Mouse (Mus musculus) left cerebral cortex, adult 8-10 months (tissue): ENCODE measurements around the gene Trim16. TPM values are rescaled to one million over a fixed set of nuclear protein-coding genes. Genes with fewer than 3 reads are reported as not detected.

Experiments
- DNase-seq, 2 experiments: peaks; one replicate each; pipeline ENCODE4 v3.0.0; 2022; ENCODE audit warnings: low spot score in 2 of 2
- total RNA-seq, 4 experiments: library from RNA; stranded (reverse); gene quantifications; 2 replicates each; pipeline ENCODE4 v1.2.4; 2022

The Trim16 gene
- 1 to 10 TPM; 1.4 to 1.7 (median 1.5) TPM for total RNA-seq

DNA sequence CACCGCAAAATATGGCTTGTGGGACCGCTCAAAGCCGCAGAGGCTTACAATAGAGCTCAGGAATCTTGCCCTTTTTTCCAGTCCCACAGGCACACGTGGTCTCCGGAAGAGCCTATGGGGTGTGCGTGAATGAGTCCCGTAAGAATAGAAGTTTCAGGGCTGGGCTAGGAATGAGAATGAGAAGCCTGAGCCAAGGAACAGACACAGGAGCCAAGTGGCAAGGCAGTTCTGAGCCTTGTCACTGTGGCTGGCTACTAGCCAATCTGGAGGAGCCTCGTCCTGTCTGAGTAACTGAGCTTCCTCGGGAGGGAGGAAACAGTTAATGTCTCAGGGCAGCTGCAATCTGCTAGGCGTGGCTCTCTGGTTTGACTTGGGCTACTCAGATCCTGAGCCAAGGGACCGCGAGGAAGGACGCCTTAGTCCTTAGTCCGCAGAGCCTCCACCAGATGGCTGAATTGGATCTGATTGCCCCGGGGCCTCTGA, at the start of gene Trim16:
Gene Trim16, plus strand, starts transcription at position 173 of the 483 bp plus-strand sequence.
- peak; percentile 10 to 16 for DNase-seq

DNA sequence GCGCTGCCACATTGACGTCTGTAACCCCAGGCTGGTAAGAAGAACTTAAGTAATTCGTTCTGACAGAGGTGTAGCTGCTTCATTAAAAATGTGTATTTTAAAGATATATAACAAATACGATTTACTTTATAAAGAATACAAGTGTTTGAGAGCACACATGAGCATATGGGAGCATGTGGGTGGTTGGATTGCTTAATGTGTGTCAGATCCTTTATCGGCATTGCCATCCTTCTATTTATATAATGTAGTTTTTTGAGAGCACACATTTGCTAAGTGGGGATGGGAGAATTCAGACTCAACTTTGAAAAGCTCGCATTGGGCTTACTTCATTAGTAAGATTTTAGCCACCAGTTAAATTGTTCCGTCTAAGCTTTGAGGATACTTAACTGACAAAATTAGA, 43.5 kb upstream of the Trim16 start:
- DNase-seq = no peak

- peak; percentile 74 to 93 for DNase-seq
Measured at GRCm38 (mm10) chr11:62788935-62789616, 31.0 kb upstream of the Trim16 start, which contains the start of gene Zfp286. Zfp286 (minus strand) TSS chr11:62789462.

- DNase-seq = no peak
Measured at GRCm38 (mm10) chr11:62789617-62789936, 30.5 kb upstream of the Trim16 start.

GRCm38 (mm10) chr11:62804119-62804518, 15.9 kb upstream of the Trim16 start:
- no peak for DNase-seq

DNA sequence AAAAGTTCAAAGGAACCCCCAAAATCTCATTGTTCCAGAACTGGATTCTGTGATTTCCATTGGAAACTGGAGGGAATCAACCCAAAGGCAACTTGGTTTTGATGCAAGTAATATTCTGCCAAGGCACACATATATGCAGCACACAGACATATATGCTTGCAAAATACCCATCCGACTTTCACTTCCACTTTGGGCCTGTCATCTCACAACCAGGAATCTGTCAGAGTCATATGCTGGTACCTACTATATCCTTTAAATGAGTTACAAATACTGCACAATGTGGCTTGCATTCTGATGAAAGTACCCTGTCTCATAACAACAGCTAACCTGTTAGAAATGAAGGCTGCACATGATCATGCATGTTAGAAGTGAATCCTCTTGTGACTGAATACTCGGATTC, 12.1 kb upstream of the Trim16 start:
- no peak for DNase-seq

GRCm38 (mm10) chr11:62809201-62809600, 10.8 kb upstream of the Trim16 start:
- DNase-seq = no peak

- no peak for DNase-seq
Measured at GRCm38 (mm10) chr11:62812268-62812667, 7.8 kb upstream of the Trim16 start.

GRCm38 (mm10) chr11:62813497-62813896, 6.5 kb upstream of the Trim16 start:
- no peak for DNase-seq

DNA sequence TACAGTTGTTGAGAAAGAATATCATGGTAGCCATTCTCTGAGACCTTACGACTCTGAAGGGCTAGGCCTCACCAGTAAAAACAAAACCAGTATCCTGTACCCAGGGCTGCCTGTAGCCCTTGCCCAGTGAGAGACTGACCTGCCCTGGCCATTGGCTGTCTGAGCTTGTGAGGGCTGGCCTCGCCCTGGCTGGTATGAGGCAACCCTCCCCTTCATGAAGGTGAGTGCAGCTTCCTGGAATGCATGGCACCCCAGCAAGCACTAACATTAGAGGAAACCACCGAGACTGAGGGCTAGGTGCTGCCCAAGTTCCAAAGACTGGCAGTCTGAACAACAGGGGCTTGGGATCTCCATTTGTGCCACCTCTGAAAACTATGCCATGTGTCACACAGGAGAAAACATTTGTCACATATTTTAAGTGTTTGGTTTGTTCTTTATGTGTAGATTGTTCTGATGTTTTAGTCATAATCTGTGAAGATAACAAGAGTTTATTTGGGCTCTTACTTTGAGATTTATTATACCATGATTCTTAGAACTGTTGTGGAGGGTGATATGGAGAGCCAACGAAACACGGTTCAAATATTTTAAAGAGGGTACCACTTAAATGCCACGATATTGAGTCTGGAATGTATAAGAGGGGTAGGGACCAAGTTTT, 5.9 kb upstream of the Trim16 start:
- no peak for DNase-seq

- DNase-seq = no peak
Measured at GRCm38 (mm10) chr11:62814625-62815024, 5.4 kb upstream of the Trim16 start.

DNA sequence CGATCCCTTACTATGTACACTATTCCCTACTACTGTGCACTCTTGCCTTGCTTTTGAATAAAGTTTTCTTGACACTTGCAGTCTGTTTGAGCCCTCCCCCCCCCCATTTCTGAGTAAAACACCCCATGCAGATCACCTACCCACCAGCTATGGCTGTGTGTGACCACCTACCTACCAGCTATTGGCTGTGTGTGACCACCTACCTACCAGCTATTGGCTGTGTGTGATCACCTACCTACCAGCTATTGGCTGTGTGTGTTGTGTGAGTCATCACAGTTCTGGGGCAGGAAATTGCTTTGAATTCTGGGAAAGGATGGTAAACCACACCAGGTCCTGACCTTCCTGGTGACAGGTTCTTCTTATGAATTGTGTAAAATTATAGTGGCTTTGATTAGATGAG, 4.6 kb upstream of the Trim16 start:
- no peak for DNase-seq

GRCm38 (mm10) chr11:62816591-62816990, 3.4 kb upstream of the Trim16 start:
- no peak for DNase-seq

DNA sequence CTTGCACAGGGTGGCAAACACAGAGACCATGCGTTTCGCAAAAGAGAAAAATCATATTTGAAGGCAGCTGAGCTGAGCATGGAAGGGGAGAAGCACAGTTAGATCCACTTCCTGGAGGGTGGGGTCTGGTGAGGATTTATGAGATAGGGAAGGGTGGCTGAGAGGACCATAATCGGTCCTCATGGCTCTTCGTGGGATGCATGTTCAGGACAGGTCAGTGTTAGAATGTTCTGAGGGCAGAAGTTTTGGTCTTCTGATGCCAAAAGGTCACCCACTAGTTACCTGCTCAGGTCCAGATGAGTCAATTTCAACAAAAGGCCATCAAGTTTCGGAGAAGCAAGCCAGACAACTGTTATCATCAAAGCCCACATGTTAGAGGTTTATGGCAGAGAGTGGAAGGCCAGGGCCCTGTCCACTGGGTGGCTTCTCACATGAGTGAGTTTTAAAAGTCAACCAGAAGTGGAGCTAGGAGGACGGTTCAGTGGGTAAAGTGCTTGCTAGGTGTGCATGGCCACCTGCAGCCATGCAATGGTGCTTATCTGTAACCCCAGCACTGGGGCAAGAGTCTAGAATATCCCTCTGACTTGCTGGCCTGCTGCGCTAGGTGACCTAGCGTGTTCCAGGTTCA, 858 bp upstream of the Trim16 start:
- DNase-seq = no peak

DNA sequence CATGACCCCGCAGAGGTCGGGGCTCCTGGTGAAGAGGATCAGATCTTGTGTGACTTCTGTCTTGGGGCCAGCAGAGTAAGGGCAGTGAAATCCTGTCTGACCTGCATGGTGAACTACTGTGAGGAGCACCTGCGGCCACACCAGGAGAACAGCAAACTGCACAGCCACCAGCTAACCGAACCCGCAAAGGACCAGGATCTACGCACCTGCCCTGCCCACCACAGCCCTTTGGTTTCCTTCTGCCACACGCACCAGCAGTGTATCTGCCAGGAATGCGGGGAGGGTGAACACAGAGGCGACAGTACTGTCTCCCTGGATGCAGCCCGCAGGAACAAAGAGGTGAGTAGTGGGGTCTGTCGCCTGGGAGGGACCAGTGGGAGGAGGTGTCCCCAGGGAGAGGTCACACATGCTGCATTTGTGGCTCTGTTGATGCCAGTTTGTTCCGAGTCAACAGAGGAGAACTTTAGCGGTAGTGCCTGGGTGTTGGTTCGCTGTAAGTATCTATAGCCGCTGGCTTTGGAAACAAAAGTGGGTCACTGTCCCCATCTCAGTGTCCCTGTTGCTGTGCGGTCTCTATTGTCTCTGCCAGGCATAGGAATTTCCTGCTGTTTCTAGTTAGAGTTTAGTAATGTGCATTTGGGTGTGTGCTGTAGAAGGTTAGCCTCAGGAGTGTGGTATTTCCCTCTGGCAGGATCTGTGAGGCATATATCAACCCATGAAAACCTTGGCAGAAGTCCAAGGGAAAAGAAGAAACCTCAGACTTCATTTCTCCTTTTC, 818 bp downstream of the Trim16 start:
- DNase-seq = peak in 1 of 2 experiments; percentile 4

DNA sequence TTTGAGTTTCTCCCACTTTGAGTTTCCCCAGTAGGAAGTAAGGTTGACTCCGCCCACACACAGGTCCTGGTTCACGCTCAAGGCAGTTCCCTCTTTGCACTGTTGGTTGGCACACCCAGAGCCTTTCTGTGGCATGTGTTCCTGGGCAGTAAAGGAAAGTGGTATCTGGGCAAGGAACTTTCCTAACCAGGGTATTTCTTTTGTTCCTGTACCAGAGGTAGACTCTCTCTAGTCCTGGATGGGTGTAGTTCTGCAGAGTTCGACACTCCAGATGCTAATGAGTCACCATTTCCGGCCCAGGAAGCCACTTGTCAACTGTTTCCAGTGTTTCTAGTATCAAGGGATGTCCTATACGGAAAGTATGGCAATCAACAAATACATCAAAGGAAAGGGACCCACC, 1.9 kb downstream of the Trim16 start:
- no peak for DNase-seq

GRCm38 (mm10) chr11:62824211-62824610, 4.2 kb downstream of the Trim16 start:
- DNase-seq = no peak

DNA sequence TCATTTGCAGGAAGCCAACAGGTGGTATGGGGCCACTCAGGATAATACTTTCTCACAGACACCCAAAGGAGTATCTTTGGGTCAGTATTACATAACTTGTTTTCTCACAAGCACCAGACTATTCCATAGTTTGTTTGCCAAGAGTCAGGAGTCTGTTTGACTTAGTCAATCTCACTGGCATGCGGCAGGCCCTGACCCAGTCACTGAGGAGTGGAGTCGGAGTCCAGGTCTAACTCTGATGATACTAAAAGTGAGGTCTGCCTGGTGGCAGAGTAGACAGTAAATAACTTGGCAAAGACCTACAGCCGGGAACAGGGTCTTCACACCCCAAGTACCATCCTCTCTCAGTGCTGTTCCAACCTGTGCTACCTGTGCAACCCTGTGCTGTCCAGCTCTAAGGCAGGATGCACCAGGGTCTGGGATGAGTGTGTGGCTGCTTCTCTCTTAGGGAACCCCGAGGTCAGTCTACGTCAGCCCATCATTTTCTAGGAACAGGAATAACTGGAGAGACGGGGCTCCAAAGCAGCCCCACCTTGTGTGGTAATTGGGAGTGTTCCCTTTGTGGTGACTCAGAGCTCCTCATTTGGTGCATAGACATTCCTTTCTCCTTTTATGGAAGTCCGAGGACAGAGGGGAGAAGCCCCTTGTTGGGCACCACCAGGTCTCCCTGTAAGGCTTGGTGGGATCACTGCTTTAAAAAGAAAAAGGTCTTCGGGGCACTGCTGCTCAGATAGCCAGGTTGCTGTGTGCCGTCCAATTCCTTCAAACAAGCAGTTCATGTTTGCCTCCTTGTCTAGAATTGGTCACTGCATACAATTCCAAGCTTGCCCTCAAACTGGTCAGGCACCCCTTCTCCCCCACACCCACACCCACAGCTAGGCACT, 5.4 kb downstream of the Trim16 start:
- no peak for DNase-seq

DNA sequence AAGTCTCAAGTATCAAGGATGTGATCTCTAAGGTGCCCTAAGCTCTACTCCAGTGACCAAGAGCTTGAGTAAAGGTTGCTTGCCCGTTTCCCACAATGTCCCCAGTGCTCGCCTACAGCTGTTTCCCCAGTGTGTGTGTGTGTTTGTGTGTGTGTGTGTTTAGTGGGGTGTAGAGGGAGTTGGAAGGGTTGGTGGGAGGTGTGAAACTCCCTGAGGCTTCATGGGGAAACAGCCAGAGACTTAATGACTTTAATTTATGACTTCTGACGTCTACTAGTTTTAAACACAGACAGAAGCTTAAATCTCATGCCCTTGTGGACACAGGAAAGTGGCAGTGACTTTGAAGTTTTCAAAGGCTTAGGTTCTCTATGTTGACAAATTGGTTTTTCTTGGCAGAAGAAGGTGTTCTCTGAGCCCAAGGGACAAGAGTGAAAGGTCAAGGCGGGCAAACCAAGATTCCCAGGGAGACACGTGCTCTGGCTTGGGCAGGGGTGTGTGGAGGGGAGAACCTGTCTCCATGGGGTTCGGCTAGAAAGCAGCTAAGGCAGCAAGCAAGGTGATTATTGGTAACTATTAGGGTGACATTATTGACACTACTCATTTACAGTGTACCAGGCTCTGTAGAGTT, 6.2 kb downstream of the Trim16 start:
- DNase-seq = no peak

- DNase-seq = no peak
Measured at GRCm38 (mm10) chr11:62827135-62827534, 7.1 kb downstream of the Trim16 start.
